Mouse (Mus musculus): Measurements from ENCODE around the gene Polm. TPM values are rescaled to one million over a fixed set of nuclear protein-coding genes. Genes with fewer than 3 reads are reported as not detected.

Gene Polm
- polyA plus RNA-seq, 1 experiment: 63.9 TPM

GRCm38 (mm10) chr11:5850452-5850851 is 12.6 kb upstream of the Polm start:
- Histone ChIP-seq H3K4me1 (replicated peaks; ENCODE audit: control insufficient read depth, insufficient read depth, low read length) (peaks cover 39% of the 10 kb centered on the region), H3K27ac (ENCODE audit: control insufficient read depth, insufficient read depth, low read length) (peak overlapping the region; percentile 100; the same call in 1 of the 2 replicates), H3K27me3 (ENCODE audit: control insufficient read depth, insufficient read depth, low read length) (no peaks in the 10 kb centered on the region), H3K36me3 (ENCODE audit: control insufficient read depth, insufficient read depth, low read length) (no peaks in the 10 kb centered on the region), H3K4me3 (ENCODE audit: control insufficient read depth, insufficient read depth, low read length) (no peak overlapping the region)
- TF ChIP-seq CTCF (IDR thresholded peaks at IDR 0.05; ENCODE audit: borderline replicate concordance, control insufficient read depth, extremely low read depth, insufficient read depth, low read length, poor library complexity): no peak
- TF ChIP-seq POLR2A (IDR thresholded peaks at IDR 0.05; ENCODE audit: control insufficient read depth, extremely low read depth, insufficient read depth, low read length, poor library complexity): no peak
- WGBS: 57% methylated on average over 5 of the region's 5 CpGs
- DNase-seq: peak; percentile 26

- H3K4me3 ChIP-seq (ENCODE audit: control insufficient read depth, insufficient read depth, low read length): no peak overlapping the region
- H3K4me1 ChIP-seq (replicated peaks; ENCODE audit: control insufficient read depth, insufficient read depth, low read length): peaks cover 39% of the 10 kb centered on the region
- 75% methylated on average over 2 of the region's 2 CpGs for WGBS
- TF ChIP-seq POLR2A (IDR thresholded peaks at IDR 0.05; ENCODE audit: control insufficient read depth, extremely low read depth, insufficient read depth, low read length, poor library complexity): no peak
- no peak for TF ChIP-seq CTCF (IDR thresholded peaks at IDR 0.05; ENCODE audit: borderline replicate concordance, control insufficient read depth, extremely low read depth, insufficient read depth, low read length, poor library complexity)
- no peak overlapping the region for H3K27ac ChIP-seq (ENCODE audit: control insufficient read depth, insufficient read depth, low read length)
- no peak for DNase-seq
- H3K36me3 ChIP-seq (ENCODE audit: control insufficient read depth, insufficient read depth, low read length): no peaks in the 10 kb centered on the region
- H3K27me3 ChIP-seq (ENCODE audit: control insufficient read depth, insufficient read depth, low read length): no peaks in the 10 kb centered on the region
These were observed 11.5 kb upstream of the Polm start for GRCm38 (mm10) chr11:5849316-5849715.

GRCm38 (mm10) chr11:5848741-5849140 is 10.9 kb upstream of the Polm start:
- DNase-seq: no peak
- no peaks in the 10 kb centered on the region for H3K27me3 ChIP-seq (ENCODE audit: control insufficient read depth, insufficient read depth, low read length)
- WGBS: 64% methylated on average over 6 of the region's 6 CpGs
- no peak overlapping the region for H3K4me3 ChIP-seq (ENCODE audit: control insufficient read depth, insufficient read depth, low read length)
- no peak overlapping the region for H3K27ac ChIP-seq (ENCODE audit: control insufficient read depth, insufficient read depth, low read length)
- H3K36me3 ChIP-seq (ENCODE audit: control insufficient read depth, insufficient read depth, low read length): no peaks in the 10 kb centered on the region
- peaks cover 39% of the 10 kb centered on the region for H3K4me1 ChIP-seq (replicated peaks; ENCODE audit: control insufficient read depth, insufficient read depth, low read length)
- no peak for TF ChIP-seq POLR2A (IDR thresholded peaks at IDR 0.05; ENCODE audit: control insufficient read depth, extremely low read depth, insufficient read depth, low read length, poor library complexity)
- TF ChIP-seq CTCF (IDR thresholded peaks at IDR 0.05; ENCODE audit: borderline replicate concordance, control insufficient read depth, extremely low read depth, insufficient read depth, low read length, poor library complexity): no peak

GRCm38 (mm10) chr11:5846639-5847345 is 9.0 kb upstream of the Polm start:
- Histone ChIP-seq H3K27ac (ENCODE audit: control insufficient read depth, insufficient read depth, low read length) (no peak overlapping the region), H3K4me1 (replicated peaks; ENCODE audit: control insufficient read depth, insufficient read depth, low read length) (peaks cover 33% of the 10 kb centered on the region), H3K36me3 (ENCODE audit: control insufficient read depth, insufficient read depth, low read length) (no peaks in the 10 kb centered on the region), H3K27me3 (ENCODE audit: control insufficient read depth, insufficient read depth, low read length) (no peaks in the 10 kb centered on the region), H3K4me3 (ENCODE audit: control insufficient read depth, insufficient read depth, low read length) (no peak overlapping the region)
- 55% methylated on average over 7 of the region's 7 CpGs for WGBS
- TF ChIP-seq POLR2A (IDR thresholded peaks at IDR 0.05; ENCODE audit: control insufficient read depth, extremely low read depth, insufficient read depth, low read length, poor library complexity) (no peak), CTCF (IDR thresholded peaks at IDR 0.05; ENCODE audit: borderline replicate concordance, control insufficient read depth, extremely low read depth, insufficient read depth, low read length, poor library complexity) (no peak)
- no peak for DNase-seq

- Histone ChIP-seq H3K27ac (ENCODE audit: control insufficient read depth, insufficient read depth, low read length) (no peak overlapping the region), H3K4me1 (replicated peaks; ENCODE audit: control insufficient read depth, insufficient read depth, low read length) (0 out of 2 replicates have a peak, but pooled peaks cover 2% of the 10 kb centered on the region), H3K36me3 (ENCODE audit: control insufficient read depth, insufficient read depth, low read length) (no peaks in the 10 kb centered on the region), H3K27me3 (ENCODE audit: control insufficient read depth, insufficient read depth, low read length) (no peaks in the 10 kb centered on the region), H3K4me3 (ENCODE audit: control insufficient read depth, insufficient read depth, low read length) (no peak overlapping the region)
- TF ChIP-seq CTCF (IDR thresholded peaks at IDR 0.05; ENCODE audit: borderline replicate concordance, control insufficient read depth, extremely low read depth, insufficient read depth, low read length, poor library complexity) (no peak), POLR2A (IDR thresholded peaks at IDR 0.05; ENCODE audit: control insufficient read depth, extremely low read depth, insufficient read depth, low read length, poor library complexity) (no peak)
- WGBS: 90% methylated on average over 3 of the region's 3 CpGs
- DNase-seq: no peak
These were observed 5.3 kb upstream of the Polm start for GRCm38 (mm10) chr11:5843131-5843530.

- DNase-seq: no peak
- no peak overlapping the region for H3K4me3 ChIP-seq (ENCODE audit: control insufficient read depth, insufficient read depth, low read length)
- no peaks in the 10 kb centered on the region for H3K36me3 ChIP-seq (ENCODE audit: control insufficient read depth, insufficient read depth, low read length)
- H3K4me1 ChIP-seq (replicated peaks; ENCODE audit: control insufficient read depth, insufficient read depth, low read length): peaks cover 9% of the 10 kb centered on the region
- no peaks in the 10 kb centered on the region for H3K27me3 ChIP-seq (ENCODE audit: control insufficient read depth, insufficient read depth, low read length)
- no peak overlapping the region for H3K27ac ChIP-seq (ENCODE audit: control insufficient read depth, insufficient read depth, low read length)
- 95% methylated on average over 2 of the region's 2 CpGs for WGBS
- TF ChIP-seq CTCF (IDR thresholded peaks at IDR 0.05; ENCODE audit: borderline replicate concordance, control insufficient read depth, extremely low read depth, insufficient read depth, low read length, poor library complexity) (no peak), POLR2A (IDR thresholded peaks at IDR 0.05; ENCODE audit: control insufficient read depth, extremely low read depth, insufficient read depth, low read length, poor library complexity) (no peak)
These were observed 3.9 kb upstream of the Polm start for GRCm38 (mm10) chr11:5841751-5842150.

Data from thymus, adult 2 months (tissue).